Mouse (Mus musculus) mouse trophoblast stem cell (cell line): ENCODE measurements around the gene Scarf2.

ENCODE experiments used
- in situ Hi-C, 2 experiments: fragments of 300-500 bp; cut with MseI, MboI; formaldehyde crosslinking; loops; 2 replicates in 1 of 2; 3 replicates in 1 of 2; pipeline ENCODE4 v1.15.1; 2025

The Scarf2 gene

DNA sequence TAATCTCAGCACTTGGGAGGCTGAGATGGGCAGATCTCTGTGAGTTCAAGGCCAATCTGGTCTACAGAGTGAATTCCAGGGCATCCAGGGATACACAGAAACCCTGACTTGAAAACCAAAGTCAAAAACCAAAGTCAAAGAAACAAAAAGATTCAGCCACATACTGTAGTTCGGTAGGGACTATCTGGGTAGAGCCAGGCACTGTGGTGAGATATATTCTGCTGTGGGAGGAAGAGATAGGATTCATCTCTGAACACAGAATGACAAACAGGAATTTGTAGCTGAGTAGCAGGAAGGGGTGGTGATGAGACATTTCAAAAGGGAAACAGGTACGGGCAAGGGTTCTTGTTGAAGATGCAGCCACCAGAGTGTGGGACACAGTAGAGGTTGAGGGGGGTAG is 31.1 kb downstream of the Scarf2 start:
- in situ Hi-C loops: no loop called here

DNA sequence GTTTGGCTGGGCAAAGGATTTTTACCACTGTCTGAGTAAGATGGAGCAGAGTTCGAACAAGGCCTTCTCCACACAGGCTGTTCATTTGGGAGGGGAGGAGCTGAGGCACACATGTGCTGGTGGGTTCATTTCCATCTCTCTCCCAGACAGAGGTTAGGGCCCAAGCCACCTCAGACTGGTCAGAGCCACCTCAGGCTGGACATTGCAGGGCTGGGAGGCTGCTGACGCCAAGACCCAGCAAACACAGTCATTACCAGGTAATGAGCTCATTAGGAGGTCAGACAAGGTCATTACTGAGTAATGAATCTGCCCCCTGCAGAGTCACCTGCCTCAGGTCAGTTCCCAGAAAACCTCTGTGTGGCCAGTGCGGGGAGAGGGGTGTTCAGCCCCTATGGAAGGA is 31.8 kb downstream of the Scarf2 start:
- in situ Hi-C loops: no loop called here

GRCm38 (mm10) chr16:17830385-17831178 is 33.5 kb downstream of the Scarf2 start:
- in situ Hi-C loops: no loop called here

GRCm38 (mm10) chr16:17831781-17832180 is 34.7 kb downstream of the Scarf2 start:
- in situ Hi-C loops: no loop called here

- in situ Hi-C loops: no loop called here
These were observed 35.7 kb downstream of the Scarf2 start, which contains the start of gene B830017H08Rik for GRCm38 (mm10) chr16:17832821-17833220. B830017H08Rik (plus strand) TSS chr16:17833121.

- in situ Hi-C loops: no loop called here
These were observed 36.2 kb downstream of the Scarf2 start for GRCm38 (mm10) chr16:17833321-17833680.

DNA sequence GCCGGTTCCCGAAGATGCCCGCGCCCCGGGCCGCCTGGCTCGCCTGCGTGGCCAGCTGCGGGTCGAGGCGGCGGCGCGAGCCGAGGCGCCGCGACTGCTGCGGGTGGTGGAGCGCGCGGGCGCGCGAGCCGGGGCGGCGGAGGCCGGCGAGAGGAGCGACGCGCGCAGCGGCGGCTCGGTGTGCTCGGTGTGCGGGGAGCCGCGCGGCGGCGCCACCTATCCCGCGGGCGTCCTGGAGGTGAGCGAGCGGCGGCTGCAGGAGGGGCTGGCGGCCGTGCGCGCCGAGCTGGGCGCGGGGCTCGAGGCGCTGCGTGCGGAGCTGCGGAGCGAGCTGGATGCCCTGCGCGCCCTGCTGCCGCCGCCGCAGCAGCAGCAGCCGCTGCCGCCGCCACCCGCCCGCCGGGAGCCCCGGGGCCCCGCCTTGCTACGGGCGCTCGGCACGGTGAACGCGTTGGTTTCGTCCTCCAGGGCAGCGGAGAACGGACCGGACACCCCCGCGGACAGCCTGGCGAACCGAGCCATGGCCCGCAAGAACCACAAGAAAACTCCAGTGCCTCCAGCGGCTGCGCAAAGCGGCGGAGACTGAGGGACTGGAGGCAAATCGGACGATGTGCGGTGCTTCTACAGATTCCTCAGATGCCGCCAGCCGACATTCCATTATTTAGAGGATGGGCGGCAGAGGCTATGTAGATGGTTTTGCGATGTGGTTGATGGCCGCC is 36.8 kb downstream of the Scarf2 start:
- in situ Hi-C loops: no loop called here

- in situ Hi-C loops: no loop called here
These were observed 37.5 kb downstream of the Scarf2 start for GRCm38 (mm10) chr16:17834543-17834942.

GRCm38 (mm10) chr16:17835481-17835880 is 38.4 kb downstream of the Scarf2 start:
- in situ Hi-C loops: no loop called here

DNA sequence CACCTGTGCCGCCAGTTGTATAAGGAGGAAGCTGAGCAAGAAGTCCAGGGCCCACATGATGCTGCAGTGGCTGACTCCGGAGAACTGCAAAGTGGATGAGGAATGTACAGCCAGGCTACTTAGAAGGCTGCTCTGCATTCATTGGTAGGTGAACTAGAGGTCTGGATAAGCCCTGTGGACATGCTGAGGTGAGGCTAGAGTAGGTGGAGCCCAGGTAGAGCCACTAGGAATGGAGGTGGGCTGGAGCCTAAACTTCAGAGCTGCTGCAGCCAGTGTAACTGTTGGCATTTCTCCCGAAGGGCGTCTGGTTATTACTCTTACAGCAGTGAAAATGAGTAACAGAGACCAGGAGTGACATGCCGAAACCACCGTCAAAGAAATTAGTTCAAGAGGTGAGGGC is 41.0 kb downstream of the Scarf2 start, which contains the start of gene Car15:
Gene Car15, minus strand, starts transcription at position 314 of the 400 bp plus-strand sequence.
- in situ Hi-C loops: no loop called here

GRCm38 (mm10) chr16:17839976-17840375 is 42.9 kb downstream of the Scarf2 start:
- in situ Hi-C loops: no loop called here

DNA sequence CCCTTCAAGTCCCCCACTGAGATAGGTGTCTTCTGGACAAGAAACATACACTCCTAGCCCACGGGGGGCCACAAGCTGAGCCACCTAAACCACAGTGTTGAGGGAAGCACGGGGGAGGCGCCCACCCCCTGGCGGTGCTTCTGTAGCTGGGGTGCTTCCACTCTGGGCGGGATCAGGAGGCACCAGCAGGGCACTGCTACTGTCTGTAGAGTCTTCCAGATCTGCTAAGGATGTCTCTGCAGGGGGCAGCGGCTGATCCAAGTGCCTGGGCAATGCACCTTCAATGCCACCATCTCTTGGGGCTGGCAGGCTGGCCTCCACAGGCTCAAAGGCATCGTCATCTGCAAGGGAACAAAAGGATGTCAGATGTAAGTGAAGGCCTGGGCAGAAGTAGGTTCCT is 45.4 kb downstream of the Scarf2 start:
- in situ Hi-C loops: no loop called here

GRCm38 (mm10) chr16:17843701-17844365 is 46.8 kb downstream of the Scarf2 start:
- in situ Hi-C loops: no loop called here

GRCm38 (mm10) chr16:17848431-17848830 is 51.3 kb downstream of the Scarf2 start:
- in situ Hi-C loops: no loop called here

DNA sequence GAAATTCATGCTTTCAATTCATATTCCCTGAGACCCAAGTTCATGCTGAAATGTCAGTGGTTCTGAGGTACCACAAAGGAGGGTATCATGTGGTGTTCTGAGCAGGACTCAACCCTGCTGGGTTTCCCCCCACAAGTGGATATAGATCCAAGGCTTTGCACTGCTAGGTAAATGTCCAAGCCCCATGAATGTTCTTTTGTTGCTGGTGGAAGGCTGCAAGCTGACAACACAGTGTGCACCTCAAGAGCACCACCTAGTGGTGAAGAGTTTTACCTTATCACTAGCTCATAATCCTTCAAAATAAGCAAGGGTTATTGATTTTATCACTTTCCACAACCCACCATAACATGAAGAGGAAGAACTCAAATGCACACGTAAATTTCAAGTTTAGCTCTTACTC is 51.8 kb downstream of the Scarf2 start:
- in situ Hi-C loops: no loop called here

DNA sequence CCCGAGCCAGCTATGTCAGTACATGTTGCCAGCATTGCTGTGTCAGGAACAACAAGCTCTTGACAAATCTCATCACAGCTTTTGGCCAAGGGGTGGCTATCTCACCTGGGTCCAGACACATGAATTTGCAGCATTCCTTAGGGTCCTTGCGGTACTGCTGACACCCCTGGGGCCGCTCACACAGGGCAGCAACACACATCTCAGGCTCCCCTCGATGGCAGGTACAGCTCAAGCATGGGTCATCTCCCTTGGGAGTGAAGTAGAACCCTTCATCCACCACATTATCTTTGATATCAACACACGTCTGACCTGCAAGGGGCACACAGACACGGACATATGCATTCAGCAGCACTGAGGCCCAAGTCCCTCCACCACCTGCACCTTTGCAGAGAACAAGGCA is 52.4 kb downstream of the Scarf2 start:
- in situ Hi-C loops: no loop called here

DNA sequence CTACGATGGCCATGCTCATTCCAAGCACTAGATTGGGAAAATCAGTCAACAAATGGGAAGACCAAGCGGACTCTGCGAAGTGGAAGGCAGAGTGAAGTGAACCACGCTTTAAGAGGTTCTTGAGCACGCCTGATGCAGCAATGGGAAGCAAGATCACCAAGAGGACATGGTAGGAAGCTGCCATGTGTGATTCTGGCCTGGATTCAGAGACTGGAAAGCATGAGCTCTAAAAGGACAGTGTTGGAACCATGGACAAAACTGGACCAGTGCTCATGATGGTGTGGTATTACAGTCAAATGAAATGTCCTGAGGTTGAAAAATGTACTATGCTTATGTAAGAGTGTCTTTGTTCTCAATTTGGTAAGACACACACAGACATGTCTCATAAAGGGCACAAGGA is 54.2 kb downstream of the Scarf2 start:
- in situ Hi-C loops: no loop called here

GRCm38 (mm10) chr16:17851860-17852259 is 54.8 kb downstream of the Scarf2 start:
- in situ Hi-C loops: no loop called here

DNA sequence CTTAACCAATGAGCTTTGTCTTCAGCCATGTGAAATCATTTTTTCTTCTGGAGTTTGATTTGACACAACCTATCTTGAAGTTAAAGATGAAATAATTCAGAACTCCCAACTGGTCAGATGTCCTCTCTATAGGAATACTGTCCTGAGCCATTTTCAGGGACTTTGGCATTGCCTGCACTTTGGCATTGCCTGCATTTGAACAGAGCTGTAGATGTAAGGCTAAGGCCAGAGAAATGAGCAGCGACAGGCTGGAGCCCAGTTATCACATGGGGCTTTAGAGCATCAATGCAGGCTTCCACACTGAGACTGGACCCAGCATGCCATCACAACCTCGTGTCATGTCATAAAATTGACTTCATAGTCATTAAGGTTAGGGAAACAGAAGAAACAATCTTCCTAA is 56.2 kb downstream of the Scarf2 start:
- in situ Hi-C loops: no loop called here

GRCm38 (mm10) chr16:17857157-17857556 is 60.1 kb downstream of the Scarf2 start:
- in situ Hi-C loops: no loop called here
